Mouse (Mus musculus) urinary bladder, postnatal 14 days (tissue): ENCODE measurements around the gene Slc8a2.

Source experiments
- DNase-seq: peaks from one replicate; pipeline ENCODE4 v3.0.0; 2021; ENCODE audit warnings: low spot score

Slc8a2 gene

GRCm38 (mm10) chr7:16129421-16129845 is at the start of gene Slc8a2:
TSS of gene Slc8a2 (plus strand) at chr7:16129826.
- DNase-seq = peak; percentile 76

- DNase-seq = no peak
Observed at GRCm38 (mm10) chr7:16079947-16080346, 49.7 kb upstream of the Slc8a2 start.

- DNase-seq = no peak
Observed at GRCm38 (mm10) chr7:16080581-16080980, 49.0 kb upstream of the Slc8a2 start.

- DNase-seq = no peak
Observed at GRCm38 (mm10) chr7:16083361-16083760, 46.3 kb upstream of the Slc8a2 start.

- no peak for DNase-seq
Observed at GRCm38 (mm10) chr7:16087587-16087986, 42.0 kb upstream of the Slc8a2 start.

GRCm38 (mm10) chr7:16094592-16094991 is 35.0 kb upstream of the Slc8a2 start:
- no peak for DNase-seq

- peak; percentile 99 for DNase-seq
Observed at GRCm38 (mm10) chr7:16098021-16099017, 31.3 kb upstream of the Slc8a2 start, which contains the start of gene Napa. TSS of gene Napa (plus strand) at chr7:16098458.

- no peak for DNase-seq
Observed at GRCm38 (mm10) chr7:16099901-16100300, 29.7 kb upstream of the Slc8a2 start.

GRCm38 (mm10) chr7:16101081-16101480 is 28.5 kb upstream of the Slc8a2 start:
- DNase-seq = no peak

- no peak for DNase-seq
Observed at GRCm38 (mm10) chr7:16101726-16102475, 27.7 kb upstream of the Slc8a2 start.

- no peak for DNase-seq
Observed at GRCm38 (mm10) chr7:16102686-16103226, 26.9 kb upstream of the Slc8a2 start.

GRCm38 (mm10) chr7:16103760-16104159 is 25.9 kb upstream of the Slc8a2 start:
- DNase-seq = no peak

GRCm38 (mm10) chr7:16104611-16105388 is 24.8 kb upstream of the Slc8a2 start:
- DNase-seq = no peak

- DNase-seq = no peak
Observed at GRCm38 (mm10) chr7:16108886-16109542, 20.6 kb upstream of the Slc8a2 start.

GRCm38 (mm10) chr7:16110158-16110557 is 19.5 kb upstream of the Slc8a2 start:
- no peak for DNase-seq

- no peak for DNase-seq
Observed at GRCm38 (mm10) chr7:16111284-16112090, 18.1 kb upstream of the Slc8a2 start.

- no peak for DNase-seq
Observed at GRCm38 (mm10) chr7:16116418-16116817, 13.2 kb upstream of the Slc8a2 start.

GRCm38 (mm10) chr7:16117100-16117499 is 12.5 kb upstream of the Slc8a2 start:
- no peak for DNase-seq

- peak; percentile 88 for DNase-seq
Observed at GRCm38 (mm10) chr7:16119569-16120261, 9.9 kb upstream of the Slc8a2 start, which contains the start of gene Kptn. TSS of gene Kptn (plus strand) at chr7:16119895.

GRCm38 (mm10) chr7:16120262-16120600 is 9.4 kb upstream of the Slc8a2 start:
- DNase-seq = no peak
